Mouse (Mus musculus) liver, embryonic 11.5 days (tissue): ENCODE measurements around the gene Klhl8. TPM values are rescaled to one million over a fixed set of nuclear protein-coding genes. Genes with fewer than 3 reads are reported as not detected.

Experiments
- ATAC-seq: fragments of 200-750 bp; cut with Nextera tagmentation; replicated peaks from 2 replicates; pipeline ENCODE4 v1.8.0; 2017; ENCODE audit warnings: moderate number of reproducible peaks, mild to moderate bottlenecking, moderate TSS enrichment, moderate library complexity; ENCODE audit not compliant: low FRiP score
- DNase-seq: peaks from one replicate; pipeline ENCODE4 v3.0.0-alpha.2; 2017; ENCODE audit warnings: low spot score
- H3K27ac ChIP-seq: fragments of 300-500 bp; sonication (generic); 2 replicates; pipeline ENCODE4 v1.5.1; 2014; ENCODE audit warnings: mild to moderate bottlenecking, low read depth, low read length, control low read depth
- H3K27me3 ChIP-seq: fragments of 300-500 bp; sonication (generic); replicated peaks from 2 replicates; pipeline ENCODE4 v1.6.1; 2014; ENCODE audit warnings: low read length, mixed read lengths; ENCODE audit not compliant: control insufficient read depth, insufficient read depth
- H3K36me3 ChIP-seq: fragments of 300-500 bp; sonication (generic); 2 replicates; pipeline ENCODE4 v1.6.1; 2014; ENCODE audit warnings: mild to moderate bottlenecking, low read length, moderate library complexity, mixed read lengths; ENCODE audit not compliant: control insufficient read depth, insufficient read depth
- H3K4me1 ChIP-seq: fragments of 300-500 bp; sonication (generic); replicated peaks from 2 replicates; pipeline ENCODE4 v1.6.1; 2014; ENCODE audit warnings: low read length, mixed read lengths; ENCODE audit not compliant: control insufficient read depth, insufficient read depth
- H3K4me2 ChIP-seq: fragments of 300-500 bp; sonication (generic); 2 replicates; pipeline ENCODE4 v1.6.1; 2014; ENCODE audit warnings: mild to moderate bottlenecking, control low read depth, moderate library complexity
- H3K4me3 ChIP-seq: fragments of 300-500 bp; sonication (generic); 2 replicates; pipeline ENCODE4 v1.5.1; 2014; ENCODE audit warnings: low read depth, low read length, control low read depth
- H3K9ac ChIP-seq: fragments of 300-500 bp; sonication (generic); 2 replicates; pipeline ENCODE4 v1.6.1; 2014; ENCODE audit warnings: low read depth, low read length, control low read depth
- H3K9me3 ChIP-seq: fragments of 300-500 bp; sonication (generic); 2 replicates; pipeline ENCODE4 v1.6.1; 2016; ENCODE audit warnings: low read length, inconsistent platforms, mixed read lengths; ENCODE audit not compliant: control insufficient read depth
- WGBS: fragments of 180-500 bp; shearing (Covaris S2); extraction: QIAGEN DNeasy Blood & Tissue Kit; methylation state at CpG from one replicate; pipeline ENCODE4 v1.1.7; 2014; 5-methylcytosine and 5-hydroxymethylcytosine counted together
- polyA plus RNA-seq: library from polyadenylated mRNA; unstranded; fragments of >200 nt; fragmentation: Nextera tagmentation; extraction: Ambion mirVana; gene quantifications from 2 replicates; pipeline ENCODE4 v1.2.1, GENCODE M21; 2014

Gene Klhl8
- polyA plus RNA-seq, 1 experiment from 2014 or later = 4.5 TPM

DNA sequence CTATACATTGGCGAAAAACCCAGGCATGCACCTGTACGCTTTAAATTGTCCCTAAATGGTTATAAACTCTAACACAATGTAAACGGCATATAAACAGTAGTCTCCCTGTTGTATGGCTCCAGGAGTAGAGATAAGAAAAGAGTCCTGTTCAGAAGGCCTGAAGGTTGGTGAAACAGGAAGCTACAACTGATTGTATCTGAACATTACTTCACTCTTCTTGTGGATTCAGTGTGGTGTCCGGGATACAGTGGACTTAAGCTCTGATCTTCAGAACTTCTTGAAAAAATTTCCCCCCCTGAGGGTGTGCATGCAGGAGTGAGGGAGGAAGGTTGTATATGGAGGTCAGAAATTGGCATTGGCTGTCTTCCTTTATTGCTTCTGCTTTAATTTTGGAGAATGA lies 8.4 kb upstream of the Klhl8 start:
- WGBS = 57% methylated on average over 4 of the region's 4 CpGs
- Histone ChIP-seq H3K27ac (no peak overlapping the region), H3K4me1 (no peaks in the 10 kb centered on the region), H3K4me2 (no peak overlapping the region), H3K4me3 (no peak overlapping the region), H3K9me3 (no peaks in the 10 kb centered on the region), H3K36me3 (no peaks in the 10 kb centered on the region), H3K9ac (no peak overlapping the region), H3K27me3 (no peaks in the 10 kb centered on the region)
- no peak for ATAC-seq
- DNase-seq = no peak

DNA sequence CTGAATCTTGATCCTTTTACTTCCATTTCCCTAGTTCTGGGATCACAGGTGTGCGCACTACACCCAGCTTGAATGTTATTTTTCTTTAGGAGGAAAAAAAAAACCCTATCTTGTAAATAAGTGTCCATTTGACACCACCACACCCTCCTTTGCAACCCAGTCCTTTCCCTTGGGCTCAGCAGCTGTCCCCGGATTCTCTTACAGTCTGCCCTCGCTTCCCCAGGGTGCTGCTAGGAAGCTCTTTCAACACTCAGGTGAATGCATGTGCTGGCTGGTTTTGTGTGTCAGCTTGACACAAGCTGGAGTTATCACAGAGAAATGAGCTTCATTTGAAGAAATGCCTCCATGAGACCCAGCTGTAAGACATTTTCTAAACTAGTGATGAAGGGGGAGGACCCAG lies 7.2 kb upstream of the Klhl8 start:
- Histone ChIP-seq H3K4me1 (no peaks in the 10 kb centered on the region), H3K27ac (no peak overlapping the region), H3K9me3 (no peaks in the 10 kb centered on the region), H3K4me3 (no peak overlapping the region), H3K4me2 (no peak overlapping the region), H3K36me3 (no peaks in the 10 kb centered on the region), H3K9ac (no peak overlapping the region), H3K27me3 (no peaks in the 10 kb centered on the region)
- ATAC-seq (no peak), DNase-seq (no peak)
- WGBS = 75% methylated on average over 3 of the region's 3 CpGs

DNA sequence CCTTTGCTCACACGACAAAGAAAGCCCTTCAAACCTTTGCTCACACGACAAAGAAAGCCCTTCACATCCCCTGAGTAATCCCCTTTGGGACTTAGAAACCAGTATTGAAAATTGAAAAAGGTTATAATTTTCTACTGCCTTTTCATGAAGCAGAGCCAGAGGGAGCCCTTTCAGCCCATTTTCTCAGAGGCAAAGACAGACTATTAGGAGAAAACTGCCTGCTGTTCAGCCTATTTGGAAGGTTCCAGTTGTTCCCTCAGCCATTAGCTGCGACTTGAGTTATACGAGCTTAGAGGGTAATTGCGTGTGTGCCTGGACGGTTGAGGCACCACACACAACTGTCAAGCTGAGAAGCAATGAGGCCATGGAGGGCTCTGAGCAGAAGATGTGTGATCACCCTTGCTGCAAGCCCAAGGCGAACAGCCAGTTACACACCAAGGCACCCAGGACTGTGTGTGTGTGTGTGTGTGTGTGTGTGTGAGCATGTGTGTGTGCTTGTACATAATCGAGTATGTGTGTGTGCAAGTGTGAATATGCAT lies 6.4 kb upstream of the Klhl8 start:
- no peaks in the 10 kb centered on the region for H3K9me3 ChIP-seq
- no peak overlapping the region for H3K27ac ChIP-seq
- no peak for ATAC-seq
- H3K9ac ChIP-seq = no peak overlapping the region
- no peak for DNase-seq
- H3K4me3 ChIP-seq = no peak overlapping the region
- H3K4me1 ChIP-seq = no peaks in the 10 kb centered on the region
- H3K4me2 ChIP-seq = no peak overlapping the region
- no peaks in the 10 kb centered on the region for H3K36me3 ChIP-seq
- H3K27me3 ChIP-seq = no peaks in the 10 kb centered on the region
- WGBS = 71% methylated on average over 8 of the region's 8 CpGs

DNA sequence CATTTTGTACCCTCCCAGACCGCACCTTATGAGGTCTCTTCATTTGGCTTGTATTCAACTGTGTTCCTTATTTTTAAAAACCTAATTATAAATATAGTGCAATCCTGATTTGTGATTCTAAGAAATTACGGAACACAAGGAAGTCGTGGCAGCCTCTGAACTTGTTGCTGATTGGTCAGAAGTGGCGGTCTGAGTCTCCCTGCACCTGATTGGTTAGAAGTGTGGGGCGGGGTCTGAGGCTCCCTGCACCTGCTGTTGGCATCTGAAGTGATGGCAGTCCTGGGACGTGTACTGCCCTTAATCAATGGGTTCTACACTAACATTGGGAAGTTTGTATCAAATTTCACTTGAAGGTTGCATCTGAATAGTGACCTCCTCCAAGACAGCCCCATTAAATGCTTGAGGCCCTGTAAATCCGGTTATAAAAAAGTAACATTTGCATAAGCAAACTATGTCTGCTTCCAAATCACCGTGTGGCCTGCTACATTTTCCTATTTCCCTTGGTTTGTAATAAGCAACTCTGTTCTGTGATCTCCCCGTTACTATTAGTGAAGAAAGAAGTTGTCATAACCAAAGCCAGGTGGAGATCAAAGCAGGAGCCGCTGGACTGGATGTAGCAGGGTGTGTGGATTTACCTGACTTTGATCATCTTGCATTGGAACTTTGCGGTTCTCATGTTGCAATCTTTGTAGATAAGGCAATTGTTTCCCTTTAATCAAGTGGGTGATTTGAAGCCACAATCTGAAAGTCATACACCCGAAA lies 5.7 kb upstream of the Klhl8 start:
- Histone ChIP-seq H3K4me1 (no peaks in the 10 kb centered on the region), H3K9me3 (no peaks in the 10 kb centered on the region), H3K4me2 (no peak overlapping the region), H3K27ac (no peak overlapping the region), H3K4me3 (no peak overlapping the region), H3K36me3 (no peaks in the 10 kb centered on the region), H3K27me3 (no peaks in the 10 kb centered on the region), H3K9ac (no peak overlapping the region)
- DNase-seq (no peak), ATAC-seq (no peak)
- 59% methylated on average over 12 of the region's 12 CpGs for WGBS

DNA sequence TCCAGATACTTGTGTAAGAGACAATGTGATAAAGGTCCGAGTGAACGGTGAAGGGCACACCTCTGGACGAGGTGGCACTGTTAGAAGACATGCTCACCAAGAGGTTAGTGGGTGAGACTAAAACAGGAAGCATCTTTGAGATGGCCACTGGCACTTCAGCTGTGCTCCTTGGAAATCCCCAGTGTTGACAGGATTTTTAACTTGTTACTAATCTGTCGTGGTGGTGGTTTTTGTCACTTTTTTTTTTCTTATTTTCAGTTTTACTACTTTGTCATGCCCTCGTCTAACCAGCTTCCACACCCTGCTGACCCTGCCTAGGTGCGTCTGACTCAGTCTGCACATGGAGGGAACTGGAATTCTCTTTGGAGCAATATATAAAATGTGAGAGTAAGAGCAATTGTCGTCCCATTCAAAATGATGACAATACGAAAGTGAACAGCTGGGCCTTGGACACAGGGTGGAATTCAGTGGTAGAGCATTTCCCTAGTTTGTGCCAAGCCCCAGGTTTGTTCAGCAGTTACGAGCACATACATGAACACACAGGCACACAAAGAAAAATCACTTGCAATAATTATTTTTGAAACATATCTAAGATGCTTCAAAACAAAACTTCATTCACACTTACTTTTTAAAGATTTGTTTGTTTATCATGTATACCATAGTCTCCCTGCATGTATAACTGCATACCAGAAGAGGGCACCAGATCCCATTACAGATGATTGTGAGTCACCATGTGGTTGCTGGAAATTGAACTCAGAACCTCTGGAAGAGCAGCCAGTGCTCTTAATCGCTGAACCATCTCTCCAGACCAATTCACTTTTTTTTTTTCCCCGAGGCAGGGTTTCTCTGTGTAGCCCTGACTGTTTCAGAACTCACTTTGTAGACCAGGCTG lies 3.5 kb upstream of the Klhl8 start:
- Histone ChIP-seq H3K9me3 (no peaks in the 10 kb centered on the region), H3K4me1 (no peaks in the 10 kb centered on the region), H3K4me2 (no peak overlapping the region), H3K4me3 (no peak overlapping the region), H3K36me3 (no peaks in the 10 kb centered on the region), H3K27ac (no peak overlapping the region), H3K27me3 (no peaks in the 10 kb centered on the region), H3K9ac (no peak overlapping the region)
- no peak for ATAC-seq
- WGBS = 58% methylated on average over 11 of the region's 11 CpGs
- no peak for DNase-seq

DNA sequence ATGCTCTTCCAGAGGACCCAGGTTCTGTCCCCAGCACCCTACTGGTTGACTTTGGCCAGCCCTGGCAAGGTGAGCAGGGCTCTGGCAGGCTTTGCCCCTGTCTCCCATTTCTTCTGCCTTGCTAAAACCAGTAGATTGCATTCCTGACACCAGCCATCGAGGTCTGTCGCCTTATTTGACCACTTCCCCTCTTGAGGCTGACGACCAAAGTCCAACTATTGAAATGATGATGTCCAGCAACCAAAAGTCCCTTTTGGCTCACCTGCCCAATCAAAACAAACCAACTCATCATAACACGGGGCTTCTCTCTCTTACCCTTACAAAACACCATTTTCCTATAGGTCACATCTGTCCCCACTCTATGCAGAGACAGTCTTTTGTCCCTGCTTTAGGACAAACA lies 2.1 kb upstream of the Klhl8 start:
- no peak overlapping the region for H3K27ac ChIP-seq
- no peak overlapping the region for H3K4me2 ChIP-seq
- no peaks in the 10 kb centered on the region for H3K9me3 ChIP-seq
- no peak for DNase-seq
- H3K9ac ChIP-seq = no peak overlapping the region
- H3K27me3 ChIP-seq = no peaks in the 10 kb centered on the region
- no peaks in the 10 kb centered on the region for H3K36me3 ChIP-seq
- ATAC-seq = no peak
- H3K4me3 ChIP-seq = no peak overlapping the region
- H3K4me1 ChIP-seq = no peaks in the 10 kb centered on the region
- 24% methylated on average over 4 of the region's 4 CpGs for WGBS

DNA sequence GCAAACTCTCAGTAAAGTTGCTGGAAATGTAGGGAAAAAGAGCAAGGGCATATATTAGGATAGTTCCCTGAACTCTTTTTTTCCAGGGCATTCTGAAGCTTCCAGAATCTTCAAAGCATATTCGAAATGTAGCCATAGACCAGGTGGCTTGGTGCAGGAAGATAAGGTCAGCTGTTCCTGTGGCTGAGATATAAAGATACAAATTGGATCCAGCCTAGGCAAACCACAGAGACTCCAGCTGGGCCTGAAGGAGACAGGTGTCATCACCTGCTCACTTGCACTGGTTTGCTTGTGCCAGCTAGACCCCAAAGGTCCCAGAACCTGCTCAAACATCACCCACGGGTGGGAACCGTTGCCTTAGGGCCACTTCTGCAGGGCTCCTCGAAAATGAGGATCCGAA lies 496 bp upstream of the Klhl8 start:
- H3K9ac ChIP-seq = no peak overlapping the region
- H3K4me3 ChIP-seq = peak overlapping the region; percentile 79; the same call in 1 of the 2 replicates
- DNase-seq (no peak), ATAC-seq (0 out of 2 replicates have a peak, but pooled peaks have one; percentile 9)
- no peaks in the 10 kb centered on the region for H3K4me1 ChIP-seq
- no peak overlapping the region for H3K27ac ChIP-seq
- 66% methylated on average over 5 of the region's 5 CpGs for WGBS
- H3K4me2 ChIP-seq = peak overlapping the region; percentile 93
- no peaks in the 10 kb centered on the region for H3K9me3 ChIP-seq
- no peaks in the 10 kb centered on the region for H3K36me3 ChIP-seq
- H3K27me3 ChIP-seq = no peaks in the 10 kb centered on the region

DNA sequence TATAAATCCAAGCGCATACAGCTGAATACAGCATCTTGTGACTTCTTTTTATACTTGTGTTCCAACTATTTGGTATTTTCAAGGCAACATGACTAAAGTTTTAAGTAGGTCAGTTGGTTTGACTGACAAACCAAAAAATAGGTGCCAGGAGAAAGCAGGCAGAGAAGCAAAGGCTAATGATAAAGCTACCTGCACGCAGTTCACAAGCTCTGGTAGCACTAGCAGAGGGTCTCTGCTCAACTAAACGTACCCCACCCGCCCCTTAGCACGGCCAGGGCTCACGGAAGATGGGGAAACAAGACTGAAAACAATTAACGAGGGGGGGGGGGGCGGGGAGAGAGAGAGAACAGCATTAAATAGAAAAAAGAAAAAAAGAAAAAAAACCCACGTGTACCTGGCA lies 903 bp downstream of the Klhl8 start:
- Histone ChIP-seq H3K4me1 (no peaks in the 10 kb centered on the region), H3K9ac (no peak overlapping the region)
- WGBS = 16% methylated on average over 8 of the region's 9 CpGs

More for the DNA sequence above, 903 bp downstream of the Klhl8 start:
- H3K27me3 ChIP-seq = no peaks in the 10 kb centered on the region
- H3K27ac ChIP-seq = no peak overlapping the region
- no peaks in the 10 kb centered on the region for H3K36me3 ChIP-seq
- ATAC-seq (no peak), DNase-seq (no peak)
- no peaks in the 10 kb centered on the region for H3K9me3 ChIP-seq
- peak overlapping the region; percentile 93 for H3K4me2 ChIP-seq
- H3K4me3 ChIP-seq = peak overlapping the region; percentile 79
